Mouse (Mus musculus) skeletal muscle tissue, adult 2 months (tissue): ENCODE measurements at regions not wholly inside any gene's neighbourhood (a gene's known extent, or its start where the extent isn't known, plus 50 kb on each side); places are given as distances from the start of the nearest gene placed in this dataset.

Experiments
- DNase-seq: peaks from one replicate; pipeline ENCODE4 v3.0.0-alpha.2; 2012; ENCODE audit warnings: low read depth, low spot score

- no peak for DNase-seq
Observed at GRCm38 (mm10) chr15:61297447-61298208, 374.8 kb upstream of the A1bg start.

- no peak for DNase-seq
Observed at GRCm38 (mm10) chr15:61294616-61295015, 371.8 kb upstream of the A1bg start.

GRCm38 (mm10) chr15:61294131-61294530 is 371.3 kb upstream of the A1bg start:
- DNase-seq, result no peak

- no peak for DNase-seq
Observed at GRCm38 (mm10) chr15:61268766-61269165, 346.0 kb upstream of the A1bg start.

GRCm38 (mm10) chr15:61259047-61259446 is 336.2 kb upstream of the A1bg start:
- DNase-seq, result no peak

- DNase-seq, result no peak
Observed at GRCm38 (mm10) chr15:61244511-61244910, 321.7 kb upstream of the A1bg start.

- no peak for DNase-seq
Observed at GRCm38 (mm10) chr15:61242161-61242681, 319.4 kb upstream of the A1bg start.

- DNase-seq, result no peak
Observed at GRCm38 (mm10) chr15:61241741-61242140, 318.9 kb upstream of the A1bg start.

GRCm38 (mm10) chr15:61240344-61240743 is 317.5 kb upstream of the A1bg start:
- DNase-seq, result no peak

GRCm38 (mm10) chr15:61239414-61239813 is 316.6 kb upstream of the A1bg start:
- no peak for DNase-seq

- no peak for DNase-seq
Observed at GRCm38 (mm10) chr15:61238996-61239395, 316.2 kb upstream of the A1bg start.

- DNase-seq, result no peak
Observed at GRCm38 (mm10) chr15:61229579-61229978, 306.8 kb upstream of the A1bg start.

- no peak for DNase-seq
Observed at GRCm38 (mm10) chr15:61222923-61223322, 300.1 kb upstream of the A1bg start.

- DNase-seq, result no peak
Observed at GRCm38 (mm10) chr15:61210161-61210560, 287.3 kb upstream of the A1bg start.

GRCm38 (mm10) chr15:61189981-61190380 is 267.2 kb upstream of the A1bg start:
- DNase-seq, result no peak

GRCm38 (mm10) chr15:61189481-61189880 is 266.7 kb upstream of the A1bg start:
- peak; percentile 69 for DNase-seq

- no peak for DNase-seq
Observed at GRCm38 (mm10) chr15:61184597-61184963, 261.8 kb upstream of the A1bg start.

GRCm38 (mm10) chr15:61183751-61184596 is 261.2 kb upstream of the A1bg start:
- no peak for DNase-seq

GRCm38 (mm10) chr15:61183291-61183690 is 260.5 kb upstream of the A1bg start:
- no peak for DNase-seq

- no peak for DNase-seq
Observed at GRCm38 (mm10) chr15:61168842-61169416, 246.1 kb upstream of the A1bg start.

GRCm38 (mm10) chr15:61165050-61165449 is 242.2 kb upstream of the A1bg start:
- peak; percentile 21 for DNase-seq

GRCm38 (mm10) chr15:61161397-61161796 is 238.6 kb upstream of the A1bg start:
- DNase-seq, result peak; percentile 8
